Mouse (Mus musculus): ENCODE data around the gene Mfsd4b5.
"Not testable (repeated sequence)": the region's sequence is repeated elsewhere in the genome, so short reads cannot be mapped to it uniquely, and the experiment has no call there.

The Mfsd4b5 gene

DNA sequence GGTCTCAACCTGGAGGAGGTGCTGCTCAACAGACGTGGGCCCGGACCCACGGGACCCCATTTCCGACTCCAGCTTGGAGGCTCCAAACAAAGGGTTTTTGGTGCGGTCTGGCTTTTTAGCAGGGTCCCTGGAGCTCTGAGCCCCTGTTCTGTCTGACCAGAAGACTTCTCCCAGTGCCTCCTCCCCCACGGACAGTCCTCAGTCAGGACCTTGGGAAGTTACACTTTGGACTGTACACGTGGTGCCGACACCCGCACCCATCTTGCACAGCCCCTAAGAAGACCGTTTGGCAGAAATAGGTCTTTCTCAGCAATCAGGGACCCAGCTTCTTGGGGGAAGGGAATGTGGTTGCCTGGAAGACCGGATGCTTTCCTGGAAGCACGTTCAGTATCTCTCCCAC, at the start of gene Mfsd4b5:
Mfsd4b5 (minus strand) TSS at position 181 of the 400 bp plus-strand sequence.
- DNase-seq: peak; percentile 67

DNA sequence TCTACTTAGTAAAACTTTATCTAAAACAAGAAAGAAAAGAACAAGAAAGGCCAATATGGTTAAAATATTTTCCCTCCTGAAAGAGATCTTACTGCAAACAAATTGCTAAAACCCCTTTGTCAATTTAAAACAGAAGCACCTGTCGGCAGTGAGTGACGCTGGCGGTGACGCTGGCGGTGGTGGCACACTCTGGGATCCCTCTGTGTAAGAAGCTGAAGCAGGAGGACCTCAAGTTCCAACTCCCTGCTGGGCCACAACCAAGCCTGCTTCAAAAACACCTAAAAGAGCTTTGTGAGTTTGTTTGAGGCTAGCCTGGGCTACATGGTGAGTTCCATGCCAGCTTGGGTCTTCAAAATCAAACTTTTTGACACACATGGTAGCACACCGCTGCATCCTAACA, 48.5 kb upstream of the Mfsd4b5 start:
- DNase-seq: peak; percentile 1

DNA sequence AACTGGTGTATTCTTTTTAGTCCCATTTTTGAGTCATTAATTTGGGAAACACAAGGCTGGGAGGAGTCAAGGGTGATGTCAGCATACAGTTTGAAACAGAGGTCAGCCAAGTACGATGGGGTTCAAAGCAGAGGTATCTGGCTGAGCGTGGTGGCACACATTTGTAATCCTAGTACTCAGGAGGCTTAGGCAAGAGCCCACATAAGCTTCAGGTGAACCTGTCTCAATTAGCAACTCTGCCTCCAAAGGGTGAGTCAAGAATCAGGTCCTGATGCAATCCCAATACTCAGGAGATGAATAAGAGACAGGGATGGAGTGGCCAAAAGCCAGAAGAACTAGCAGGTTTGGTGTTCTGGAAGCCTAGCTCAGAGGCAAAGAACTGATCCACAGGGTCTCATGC, 46.5 kb upstream of the Mfsd4b5 start:
- no peak for DNase-seq

- DNase-seq: peak; percentile 2
Measured at GRCm38 (mm10) chr10:40030716-40031115, 44.3 kb upstream of the Mfsd4b5 start.

GRCm38 (mm10) chr10:40029610-40030009, 43.2 kb upstream of the Mfsd4b5 start:
- DNase-seq: peak; percentile 1

DNA sequence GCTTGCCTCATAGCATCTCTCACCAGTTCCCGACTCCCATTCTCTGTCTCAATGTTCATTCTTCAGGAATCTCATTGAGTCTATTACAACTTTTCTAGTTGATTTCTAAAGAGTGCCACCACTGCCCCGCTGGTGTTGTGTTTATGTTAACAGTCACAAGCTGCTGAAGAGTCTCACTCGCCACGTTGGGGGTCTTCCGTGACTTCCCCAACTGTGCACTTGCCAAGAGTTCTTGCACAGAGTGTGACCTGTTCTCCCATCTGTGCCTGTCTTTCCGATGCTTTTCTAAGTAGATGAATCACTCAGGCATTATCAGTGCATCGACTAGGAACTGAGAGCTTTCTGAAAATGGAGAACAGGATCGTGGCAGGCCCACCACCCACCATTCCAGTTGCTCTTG, 41.6 kb upstream of the Mfsd4b5 start:
- no peak for DNase-seq

GRCm38 (mm10) chr10:40026546-40026945, 40.1 kb upstream of the Mfsd4b5 start:
- no peak for DNase-seq

- DNase-seq: no peak
Measured at GRCm38 (mm10) chr10:40025560-40025959, 39.1 kb upstream of the Mfsd4b5 start.

- peak; percentile 93 for DNase-seq
Measured at GRCm38 (mm10) chr10:40024554-40025428, 38.3 kb upstream of the Mfsd4b5 start, which contains the start of gene Mfsd4b1. TSS of gene Mfsd4b1 (minus strand) at chr10:40025268.

DNA sequence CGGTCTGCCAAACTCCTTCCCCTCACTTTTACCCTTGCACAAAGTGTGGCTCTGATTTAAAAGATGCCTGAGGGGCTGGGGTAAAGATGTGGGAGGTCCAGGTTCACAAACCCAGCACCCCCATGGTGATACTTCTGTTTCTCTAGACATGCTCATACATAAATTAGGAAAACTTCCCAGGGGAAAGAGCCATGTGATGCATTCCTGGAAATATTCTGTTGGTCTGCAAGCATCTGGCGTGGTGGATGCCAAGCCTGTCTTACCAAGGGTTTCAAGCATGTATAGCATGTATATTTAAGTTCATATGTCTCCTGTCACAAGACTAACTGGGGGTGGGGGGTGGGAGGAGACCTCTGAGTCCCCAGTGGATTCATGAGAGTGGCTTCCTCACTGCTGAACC, 34.0 kb upstream of the Mfsd4b5 start:
- DNase-seq: no peak

DNA sequence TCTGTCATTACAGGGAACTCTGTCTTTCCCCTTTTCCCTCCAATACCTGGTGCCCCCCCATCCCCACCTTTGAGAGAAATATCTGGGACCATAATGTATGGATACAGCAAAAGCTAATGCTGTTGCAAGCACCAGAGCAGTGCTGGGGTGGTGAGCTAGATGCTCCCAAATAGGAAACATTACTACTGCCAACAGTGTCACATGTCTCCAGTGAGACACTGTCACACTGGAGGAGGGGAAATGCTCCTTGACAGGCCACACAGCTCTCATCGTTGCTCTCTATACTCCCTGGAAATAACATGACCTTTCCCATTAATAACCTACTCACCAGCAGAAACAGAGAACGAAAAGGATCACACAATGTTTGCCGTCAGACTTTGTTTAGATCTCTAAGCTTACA, 33.0 kb upstream of the Mfsd4b5 start:
- DNase-seq: no peak

GRCm38 (mm10) chr10:40018261-40018860, 31.9 kb upstream of the Mfsd4b5 start:
- peak; percentile 31 for DNase-seq

- DNase-seq: no peak
Measured at GRCm38 (mm10) chr10:40009591-40009990, 23.1 kb upstream of the Mfsd4b5 start.

DNA sequence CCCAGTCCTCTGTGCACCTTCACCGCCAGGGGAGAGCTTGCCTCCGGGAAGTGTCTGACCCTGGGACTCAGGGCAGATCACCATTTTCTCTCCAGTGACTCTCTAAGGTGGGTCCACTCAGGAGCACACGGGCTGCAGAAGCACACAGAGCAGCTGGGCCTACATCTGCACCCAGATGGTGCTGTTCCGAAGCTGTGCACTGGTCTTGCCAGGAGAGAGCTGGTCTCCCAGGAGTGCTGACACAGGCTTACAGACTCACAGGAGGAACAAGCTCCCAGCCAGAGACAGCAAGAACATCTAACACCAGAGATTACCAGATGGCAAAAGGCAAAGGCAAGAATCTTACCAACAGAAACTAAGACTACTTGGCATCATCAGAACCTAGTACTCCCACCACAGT, 22.4 kb upstream of the Mfsd4b5 start:
- not testable (repeated sequence) for DNase-seq

DNA sequence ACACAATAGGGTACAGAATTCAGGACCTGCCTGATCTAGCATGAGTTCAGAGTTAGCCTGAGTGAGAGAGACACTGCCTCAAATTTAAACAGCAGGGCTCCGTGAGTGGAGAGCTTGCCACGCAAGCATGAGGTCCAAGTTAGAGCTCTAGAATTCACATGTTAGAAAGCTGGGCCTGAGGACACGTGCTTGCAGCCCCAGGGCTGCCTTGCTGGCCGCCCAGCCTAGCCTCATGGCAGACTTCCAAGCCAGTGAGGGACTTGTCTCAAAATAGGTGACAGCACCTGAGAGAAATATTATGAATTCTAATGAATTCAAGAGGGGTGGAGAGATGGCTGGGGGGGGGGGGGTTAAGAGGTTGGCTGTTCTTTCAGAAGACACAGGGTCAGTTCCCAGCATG, 21.5 kb upstream of the Mfsd4b5 start:
- no peak for DNase-seq

DNA sequence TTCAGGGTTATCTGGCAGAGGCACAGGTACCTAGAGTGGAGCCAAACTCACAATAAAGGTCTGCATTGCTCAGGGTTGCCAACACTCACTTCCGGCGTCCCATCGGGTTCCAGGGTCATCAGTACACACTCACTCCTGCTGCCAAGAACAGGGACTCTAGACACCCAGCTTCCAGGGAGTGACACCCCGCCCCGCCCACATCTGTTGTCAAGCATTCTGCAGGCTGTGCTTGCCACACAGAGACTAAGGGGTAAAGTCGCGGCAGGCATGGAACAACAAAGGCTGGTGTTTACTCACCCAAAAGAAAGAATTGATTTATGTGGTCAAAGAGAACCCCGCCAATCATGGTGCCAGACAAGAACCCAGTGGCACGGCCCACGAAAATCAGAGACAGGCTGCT, 20.5 kb upstream of the Mfsd4b5 start:
- DNase-seq: no peak

DNA sequence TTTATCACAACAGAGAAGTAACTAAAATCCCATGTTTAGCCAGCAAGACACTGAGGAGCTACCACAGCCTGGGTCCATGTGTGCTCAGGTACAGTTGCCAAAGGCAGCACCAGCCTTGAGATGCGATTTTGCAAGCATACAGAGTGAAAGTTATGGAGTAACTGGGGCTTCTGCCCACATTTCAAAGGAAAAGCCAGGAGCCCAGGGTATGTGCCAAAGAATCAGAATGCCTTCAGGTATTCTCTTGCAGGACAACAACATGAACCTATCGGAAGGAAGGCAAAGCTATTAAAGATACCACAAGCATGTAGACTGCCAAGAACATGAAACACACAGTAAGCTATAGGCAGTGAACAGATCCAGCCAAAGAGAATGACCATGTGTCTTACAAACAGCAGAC, 14.3 kb upstream of the Mfsd4b5 start:
- DNase-seq: no peak

DNA sequence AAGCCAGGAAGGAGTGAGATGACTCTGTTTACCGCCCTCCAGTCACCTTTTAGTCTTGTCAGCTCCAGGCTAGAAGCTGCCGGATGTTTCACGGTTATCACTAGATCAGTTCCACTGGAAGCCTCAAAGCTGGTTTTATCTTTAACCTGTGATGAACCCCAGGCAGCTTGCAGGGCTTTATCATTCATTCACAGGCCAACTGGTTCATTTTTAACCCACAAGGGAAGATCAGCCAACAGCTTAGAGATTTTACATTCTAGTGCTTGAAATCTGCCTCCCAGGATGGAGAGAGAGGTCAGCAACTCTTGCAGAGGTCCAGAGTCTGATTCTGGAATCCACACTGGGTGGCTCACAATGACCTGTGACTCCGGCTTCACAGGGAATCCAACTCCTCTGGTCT, 4.7 kb upstream of the Mfsd4b5 start:
- DNase-seq: peak; percentile 53

DNA sequence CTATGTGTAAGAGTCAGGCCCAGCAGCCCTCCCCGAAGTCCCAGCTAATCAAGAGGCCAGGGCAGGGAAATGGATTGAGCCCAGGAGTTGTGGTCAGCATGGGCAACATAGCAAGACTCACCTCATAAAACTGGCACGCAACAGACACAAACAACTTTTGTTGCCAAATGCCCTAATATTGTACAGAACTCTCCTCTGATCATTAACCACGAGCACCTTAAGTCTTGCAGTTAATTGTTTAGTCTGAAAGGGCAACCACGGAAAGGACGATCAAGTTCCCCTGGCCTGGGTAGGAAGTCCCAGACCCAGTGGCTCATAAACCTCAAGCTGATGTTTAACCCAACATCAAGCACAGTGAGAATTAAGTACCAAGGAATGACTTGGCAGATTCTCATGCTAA, 3.8 kb downstream of the Mfsd4b5 start:
- peak; percentile 67 for DNase-seq

GRCm38 (mm10) chr10:39978231-39978630, 8.2 kb downstream of the Mfsd4b5 start:
- no peak for DNase-seq

GRCm38 (mm10) chr10:39977346-39977745, 9.1 kb downstream of the Mfsd4b5 start:
- no peak for DNase-seq

GRCm38 (mm10) chr10:39975771-39976170, 10.7 kb downstream of the Mfsd4b5 start:
- DNase-seq: no peak

DNA sequence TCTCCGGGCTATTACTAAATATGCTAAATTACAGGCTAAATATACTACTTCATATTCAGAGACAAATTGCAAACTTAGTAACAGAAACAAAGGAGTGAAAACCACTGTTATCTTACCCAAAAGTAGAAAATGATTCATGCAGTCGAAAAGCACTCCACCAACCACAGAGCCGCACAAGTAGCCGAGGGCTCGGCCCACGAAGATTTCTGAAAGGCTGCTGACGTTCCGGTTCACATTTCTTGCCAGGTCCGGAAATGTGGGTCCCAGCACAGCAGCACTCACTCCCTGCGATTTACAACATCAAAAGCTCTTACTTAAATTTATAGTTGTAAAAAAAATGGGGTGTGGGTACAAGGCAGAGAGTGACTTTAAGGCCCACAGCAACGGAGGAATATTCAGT, 11.5 kb downstream of the Mfsd4b5 start:
- DNase-seq: no peak

DNA sequence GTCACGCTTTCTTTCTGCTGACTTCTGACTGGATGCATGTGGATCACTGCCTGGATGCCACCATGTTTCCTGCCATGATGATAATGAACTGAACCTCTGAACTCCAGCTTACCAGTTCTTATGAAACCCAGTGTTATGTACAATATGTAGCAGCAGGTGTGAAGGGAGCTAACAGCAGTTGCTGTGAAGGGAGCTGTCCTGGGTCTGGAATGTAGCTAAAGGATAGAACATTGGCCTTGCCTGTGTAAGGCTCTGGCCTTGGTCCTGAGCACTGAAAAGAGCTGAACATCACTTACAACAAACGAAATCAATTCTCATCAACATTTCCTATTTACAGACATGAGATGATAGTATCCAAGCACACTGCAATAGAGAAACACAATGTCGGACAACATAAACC, 18.9 kb downstream of the Mfsd4b5 start:
- DNase-seq: peak; percentile 55

Data from kidney, postnatal 10 days (tissue).